Mouse (Mus musculus) MEL (cell line): ENCODE measurements around the gene Adamts5. TPM values are rescaled to one million over a fixed set of nuclear protein-coding genes. Genes with fewer than 3 reads are reported as not detected.
A peak's percentile ranks its signal among the peaks of the same experiment; 100 is the strongest.

Source experiments
- DNase-seq: peaks from one replicate; pipeline ENCODE4 v3.0.0; 2011; ENCODE audit warnings: low read depth, low spot score
- H3K27ac ChIP-seq: 2 replicates; pipeline ENCODE4 v1.5.1; 2012; ENCODE audit warnings: low read depth, mild to moderate bottlenecking, control low read depth, low read length, moderate library complexity; ENCODE audit not compliant: control insufficient read depth
- H3K27me3 ChIP-seq, 2 experiments: fragments of 150-350 bp in 1 of 2; sonication (generic) in 1 of 2; 2 replicates each; pipeline ENCODE4 v1.6.1; 2012; ENCODE audit warnings: low read length in 2 of 2, mild to moderate bottlenecking in 2 of 2, improper control_type of control experiment in 1 of 2, moderate library complexity in 1 of 2; ENCODE audit not compliant: insufficient read depth in 2 of 2, control insufficient read depth in 1 of 2
- H3K36me3 ChIP-seq, 2 experiments: 2 replicates each; pipeline ENCODE4 v1.6.1; 2012 to 2014; ENCODE audit warnings: low read length in 2 of 2, improper control_type of control experiment in 1 of 2, inconsistent platforms in 1 of 2, mild to moderate bottlenecking in 1 of 2; ENCODE audit not compliant: insufficient read depth in 2 of 2, control insufficient read depth in 1 of 2
- H3K4me1 ChIP-seq, 2 experiments: fragments of 150-350 bp in 1 of 2; sonication (generic) in 1 of 2; 2 replicates each; pipeline ENCODE4 v1.6.1; 2012; ENCODE audit warnings: low read length in 2 of 2, improper control_type of control experiment in 1 of 2, mild to moderate bottlenecking in 1 of 2; ENCODE audit not compliant: insufficient read depth in 2 of 2, control insufficient read depth in 1 of 2
- H3K4me3 ChIP-seq, 2 experiments: fragments of 150-350 bp in 1 of 2; sonication (generic) in 1 of 2; 2 replicates each; pipeline ENCODE4 v1.5.1; 2012; ENCODE audit warnings: low read depth in 2 of 2, low read length in 2 of 2, mild to moderate bottlenecking in 2 of 2, moderate library complexity in 2 of 2, control low read depth in 1 of 2, improper control_type of control experiment in 1 of 2; ENCODE audit not compliant: control insufficient read depth in 1 of 2, insufficient read depth in 1 of 2
- H3K79me2 ChIP-seq: 2 replicates; pipeline ENCODE4 v1.6.1; 2012; ENCODE audit warnings: mild to moderate bottlenecking, low read length, moderate library complexity; ENCODE audit not compliant: control insufficient read depth, poor library complexity, insufficient read depth
- H3K9ac ChIP-seq: 2 replicates; pipeline ENCODE4 v1.6.1; 2012; ENCODE audit warnings: low read depth, mild to moderate bottlenecking, control low read depth, low read length, moderate library complexity; ENCODE audit not compliant: control insufficient read depth, poor library complexity, severe bottlenecking
- H3K9me3 ChIP-seq: fragments of 150-350 bp; sonication (generic); replicated peaks from 2 replicates; pipeline ENCODE4 v1.6.1; 2012; ENCODE audit warnings: mild to moderate bottlenecking, low read length, improper control_type of control experiment, moderate library complexity; ENCODE audit not compliant: insufficient read depth
- BHLHE40 ChIP-seq: IDR thresholded peaks from 2 replicates; pipeline ENCODE4 v1.6.1; 2012; ENCODE audit warnings: low read depth, mild to moderate bottlenecking, inconsistent platforms, low read length, improper control_type of control experiment, borderline replicate concordance
- CHD1 ChIP-seq: IDR thresholded peaks from 2 replicates; pipeline ENCODE4 v1.6.1; 2012; ENCODE audit warnings: low read depth, mild to moderate bottlenecking, inconsistent platforms, low read length, improper control_type of control experiment
- CHD2 ChIP-seq: IDR thresholded peaks from 2 replicates; pipeline ENCODE4 v1.6.1; 2011; ENCODE audit warnings: low read length, improper control_type of control experiment
- CTCF ChIP-seq, 3 experiments: IDR thresholded peaks in 2 of 3; conservative IDR thresholded peaks in 1 of 3; 2 replicates each; pipeline ENCODE4 v1.5.1; 2011 to 2012; ENCODE audit warnings: low read length in 3 of 3, low read depth in 2 of 3, mild to moderate bottlenecking in 2 of 3, improper control_type of control experiment in 1 of 3, inconsistent platforms in 1 of 3, mixed read lengths in 1 of 3, moderate library complexity in 1 of 3; ENCODE audit not compliant: control insufficient read depth in 1 of 3, insufficient read depth in 1 of 3, poor library complexity in 1 of 3, severe bottlenecking in 1 of 3
- E2F4 ChIP-seq: IDR thresholded peaks from 2 replicates; pipeline ENCODE4 v1.6.1; 2011; ENCODE audit warnings: low read depth, low read length, improper control_type of control experiment, borderline replicate concordance
- ELF1 ChIP-seq: IDR thresholded peaks from 2 replicates; pipeline ENCODE4 v1.6.1; 2014; ENCODE audit warnings: low read depth, mild to moderate bottlenecking, inconsistent platforms, low read length, improper control_type of control experiment, moderate library complexity
- EP300 ChIP-seq, 2 experiments: IDR thresholded peaks; 2 replicates each; pipeline ENCODE4 v1.6.1; 2011; ENCODE audit warnings: improper control_type of control experiment in 2 of 2, low read length in 2 of 2, low read depth in 1 of 2, mild to moderate bottlenecking in 1 of 2
- ETS1 ChIP-seq: IDR thresholded peaks from 2 replicates; pipeline ENCODE4 v1.6.1; 2012; ENCODE audit warnings: low read depth, mild to moderate bottlenecking, inconsistent platforms, low read length, improper control_type of control experiment, moderate library complexity
- GATA1 ChIP-seq: IDR thresholded peaks from 2 replicates; pipeline ENCODE4 v1.6.1; 2011; ENCODE audit warnings: low read depth, low read length, improper control_type of control experiment
- HCFC1 ChIP-seq: IDR thresholded peaks from 2 replicates; pipeline ENCODE4 v1.6.1; 2012; ENCODE audit warnings: low read depth, mild to moderate bottlenecking, inconsistent platforms, low read length, improper control_type of control experiment, moderate library complexity
- MAX ChIP-seq: IDR thresholded peaks from 2 replicates; pipeline ENCODE4 v1.6.1; 2011; ENCODE audit warnings: low read length, improper control_type of control experiment
- MEF2A ChIP-seq: IDR thresholded peaks from 2 replicates; pipeline ENCODE4 v1.6.1; 2014; ENCODE audit warnings: low read depth, mild to moderate bottlenecking, inconsistent platforms, low read length, improper control_type of control experiment; ENCODE audit not compliant: poor library complexity, insufficient replicate concordance, severe bottlenecking; ENCODE audit errors: extremely low read depth
- MXI1 ChIP-seq: IDR thresholded peaks from 2 replicates; pipeline ENCODE4 v1.6.1; 2011; ENCODE audit warnings: mild to moderate bottlenecking, low read depth, low read length, improper control_type of control experiment
- MYB ChIP-seq: IDR thresholded peaks from 2 replicates; pipeline ENCODE4 v1.6.1; 2011; ENCODE audit warnings: mild to moderate bottlenecking, low read depth, low read length, improper control_type of control experiment
- MYC ChIP-seq: IDR thresholded peaks from 2 replicates; pipeline ENCODE4 v1.6.1; 2011; ENCODE audit warnings: low read depth, mild to moderate bottlenecking, low read length, improper control_type of control experiment, moderate library complexity
- NELFE ChIP-seq: IDR thresholded peaks from 2 replicates; pipeline ENCODE4 v1.6.1; 2011; ENCODE audit warnings: low read depth, low read length, improper control_type of control experiment
- POLR2A ChIP-seq, 2 experiments: IDR thresholded peaks; 2 replicates each; pipeline ENCODE4 v1.6.1; 2011 to 2012; ENCODE audit warnings: low read length in 2 of 2, mild to moderate bottlenecking in 2 of 2, control low read depth in 1 of 2, improper control_type of control experiment in 1 of 2, low read depth in 1 of 2, moderate library complexity in 1 of 2; ENCODE audit not compliant: control insufficient read depth in 1 of 2, insufficient read depth in 1 of 2, poor library complexity in 1 of 2
- POLR2AphosphoS5 ChIP-seq: IDR thresholded peaks from 2 replicates; pipeline ENCODE4 v1.6.1; 2012; ENCODE audit warnings: low read depth, borderline replicate concordance, mild to moderate bottlenecking, inconsistent platforms, low read length, moderate library complexity, mixed read lengths
- RAD21 ChIP-seq: IDR thresholded peaks from 2 replicates; pipeline ENCODE4 v1.6.1; 2011; ENCODE audit warnings: mild to moderate bottlenecking, low read depth, low read length, improper control_type of control experiment
- SIN3A ChIP-seq: IDR thresholded peaks from 2 replicates; pipeline ENCODE4 v1.6.1; 2012; ENCODE audit warnings: low read length, improper control_type of control experiment, inconsistent platforms
- TAL1 ChIP-seq: IDR thresholded peaks from 2 replicates; pipeline ENCODE4 v1.6.1; 2012; ENCODE audit warnings: mild to moderate bottlenecking, inconsistent platforms, low read length, moderate library complexity, mixed read lengths
- TBP ChIP-seq: IDR thresholded peaks from 2 replicates; pipeline ENCODE4 v1.8.0; 2011; ENCODE audit warnings: low read depth, low read length, improper control_type of control experiment
- USF2 ChIP-seq, 2 experiments: IDR thresholded peaks; 2 replicates each; pipeline ENCODE4 v1.6.1; 2011 to 2012; ENCODE audit warnings: improper control_type of control experiment in 2 of 2, low read length in 2 of 2, borderline replicate concordance in 1 of 2, inconsistent platforms in 1 of 2, low read depth in 1 of 2, mild to moderate bottlenecking in 1 of 2; ENCODE audit not compliant: insufficient read depth in 1 of 2
- ZNF384 ChIP-seq: IDR thresholded peaks from 2 replicates; pipeline ENCODE4 v1.6.1; 2012; ENCODE audit warnings: low read depth, mild to moderate bottlenecking, inconsistent platforms, low read length, improper control_type of control experiment
- polyA plus RNA-seq, 2 experiments: library from polyadenylated mRNA; stranded (reverse) in 1 of 2; unstranded in 1 of 2; fragments of >175 nt in 1 of 2; fragments of >200 nt in 1 of 2; gene quantifications; 2 replicates each; pipeline versions ENCODE4 v1.2.1 to v1.2.4; 2012; ENCODE audit warnings: low replicate concordance in 2 of 2, low read depth in 1 of 2; ENCODE audit not compliant: insufficient read length in 2 of 2, insufficient read depth in 1 of 2, missing spikeins in 1 of 2
- total RNA-seq: library from RNA; depleted of rRNA; stranded (reverse); fragments of 300-350 nt; gene quantifications from 2 replicates; pipeline ENCODE4 v1.2.3, GENCODE M21; 2012

Gene Adamts5
- total and polyA plus RNA-seq, 3 experiments: not detected

GRCm38 (mm10) chr16:85864691-85865389 lies 36.8 kb downstream of the Adamts5 start:
- Histone ChIP-seq H3K27ac (no peak overlapping the region), H3K9ac (no peak overlapping the region)
- peak; percentile 3 for DNase-seq
- TF ChIP-seq ZNF384 (no peak), CTCF (IDR thresholded peaks at IDR 0.05 in 2 of 3, conservative IDR thresholded peaks at IDR 0.05 in 1 of 3; ENCODE audit: control insufficient read depth in 1 of 3, insufficient read depth in 1 of 3, low read depth in 2 of 3, low read length in 3 of 3, poor library complexity in 1 of 3, severe bottlenecking in 1 of 3) (no peak), ETS1 (no peak), RAD21 (no peak), MAX (no peak), NELFE (no peak), TBP (no peak), HCFC1 (no peak), POLR2A (IDR thresholded peaks at IDR 0.05; ENCODE audit: control insufficient read depth in 1 of 2, insufficient read depth in 1 of 2, low read depth in 1 of 2, low read length in 2 of 2, poor library complexity in 1 of 2) (no peak), BHLHE40 (no peak), SIN3A (no peak), EP300 (IDR thresholded peaks at IDR 0.05; ENCODE audit: low read depth in 1 of 2, low read length in 2 of 2) (no peak), CHD2 (no peak), POLR2AphosphoS5 (no peak), MYB (no peak), CHD1 (no peak), MXI1 (no peak), ELF1 (no peak), E2F4 (no peak), MEF2A (no peak)
- TF ChIP-seq, all 39 proteins: peak for 0
- Histone ChIP-seq H3K27me3 (no peaks in the 10 kb centered on the region), H3K9me3 (no peaks in the 10 kb centered on the region), H3K4me1 (no peaks in the 10 kb centered on the region), H3K36me3 (no peaks in the 10 kb centered on the region), H3K4me3 (no peak overlapping the region), H3K79me2 (no peaks in the 10 kb centered on the region)

- Histone ChIP-seq H3K4me3 (no peak overlapping the region), H3K9me3 (no peaks in the 10 kb centered on the region), H3K4me1 (no peaks in the 10 kb centered on the region), H3K9ac (no peak overlapping the region), H3K27me3 (no peaks in the 10 kb centered on the region), H3K79me2 (no peaks in the 10 kb centered on the region), H3K27ac (no peak overlapping the region), H3K36me3 (no peaks in the 10 kb centered on the region)
- TF ChIP-seq MAX: no peak
- TF ChIP-seq MYC: no peak
- TF ChIP-seq SIN3A: no peak
- TF ChIP-seq ZNF384: no peak
- TF ChIP-seq USF2 (IDR thresholded peaks at IDR 0.05; ENCODE audit: borderline replicate concordance in 1 of 2, insufficient read depth in 1 of 2, low read depth in 1 of 2, low read length in 2 of 2): no peak
- no peak for TF ChIP-seq CTCF (IDR thresholded peaks at IDR 0.05 in 2 of 3, conservative IDR thresholded peaks at IDR 0.05 in 1 of 3; ENCODE audit: control insufficient read depth in 1 of 3, insufficient read depth in 1 of 3, low read depth in 2 of 3, low read length in 3 of 3, poor library complexity in 1 of 3, severe bottlenecking in 1 of 3)
- TF ChIP-seq TAL1: no peak
- TF ChIP-seq GATA1: no peak
- DNase-seq: no peak
Measured at GRCm38 (mm10) chr16:85854505-85854904, 47.1 kb downstream of the Adamts5 start.
